Mouse (Mus musculus) left cerebral cortex, postnatal 25 days (tissue): ENCODE measurements around the gene Mtmr12. TPM values are rescaled to one million over a fixed set of nuclear protein-coding genes. Genes with fewer than 3 reads are reported as not detected.

Experiments used
- DNase-seq, 2 experiments: peaks; one replicate each; pipeline ENCODE4 v3.0.0; 2022; ENCODE audit warnings: low spot score in 2 of 2, mixed read lengths in 1 of 2
- intact Hi-C: fragments of 180-260 bp; cut with DNase I; formaldehyde crosslinking; loops from one replicate; pipeline ENCODE4 v1.15.1; 2025
- total RNA-seq, 2 experiments: library from RNA; stranded (reverse); gene quantifications; 2 replicates each; pipeline ENCODE4 v1.2.3; 2021

Gene Mtmr12
- total RNA-seq, 2 experiments from 2014 or later, result 40.7 to 41.0 TPM

- intact Hi-C loops, result no loop called here
- DNase-seq, result no peak
These were observed 24.9 kb downstream of the Mtmr12 start for GRCm38 (mm10) chr15:12229603-12230242.

DNA sequence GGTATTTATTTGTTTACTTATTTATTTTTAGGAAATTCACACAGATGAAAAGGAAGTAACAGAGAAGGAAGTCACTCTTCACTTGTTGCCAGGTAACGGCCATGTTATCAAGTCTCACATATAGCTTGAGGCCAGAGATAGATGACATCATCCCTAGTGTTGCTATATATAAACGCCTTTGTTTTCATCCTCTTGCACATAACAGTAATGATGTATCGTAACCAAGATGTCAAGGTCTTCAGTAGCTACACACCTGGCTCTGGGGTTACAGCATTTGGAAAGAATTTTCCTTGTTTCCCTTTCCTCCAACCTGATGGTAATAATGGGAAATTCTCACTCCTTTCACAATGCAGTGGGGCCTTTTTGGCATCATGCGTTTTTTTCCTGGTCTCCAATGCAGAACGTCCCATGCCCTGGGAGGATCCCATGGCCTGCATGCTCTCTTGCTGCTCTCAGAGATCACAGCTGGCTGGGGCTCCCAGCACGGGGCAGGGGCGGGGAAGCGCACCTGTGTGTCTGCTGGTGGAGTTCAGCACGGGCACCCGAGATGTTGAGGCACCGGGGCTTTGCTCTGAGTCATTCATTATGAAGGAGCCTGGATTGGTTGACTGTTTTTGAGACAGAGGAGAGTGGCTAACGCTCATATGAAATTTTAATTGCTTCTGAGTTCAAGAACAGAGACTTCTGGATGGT is 25.6 kb downstream of the Mtmr12 start:
- intact Hi-C loops, result no loop called here
- no peak for DNase-seq

DNA sequence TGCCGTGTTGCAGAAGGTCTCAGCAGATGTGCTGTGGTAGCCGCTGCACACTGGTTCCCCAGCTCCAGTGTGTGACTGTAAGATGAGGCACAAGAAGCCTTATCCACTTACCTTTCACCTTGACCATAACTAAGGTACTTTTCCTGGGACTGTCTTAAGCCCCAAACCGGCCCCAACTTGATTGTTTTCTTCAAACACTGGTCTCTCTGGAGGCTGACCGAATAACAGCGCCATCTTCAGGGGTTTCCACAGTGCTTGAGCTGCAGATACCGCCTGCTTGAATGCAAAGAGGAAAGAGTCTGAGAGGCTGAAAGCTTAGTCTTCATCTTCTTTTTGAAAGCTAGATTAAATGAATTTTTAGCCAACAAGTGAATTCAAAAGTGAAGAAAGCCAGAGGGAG is 26.6 kb downstream of the Mtmr12 start:
- intact Hi-C loops, result no loop called here

DNA sequence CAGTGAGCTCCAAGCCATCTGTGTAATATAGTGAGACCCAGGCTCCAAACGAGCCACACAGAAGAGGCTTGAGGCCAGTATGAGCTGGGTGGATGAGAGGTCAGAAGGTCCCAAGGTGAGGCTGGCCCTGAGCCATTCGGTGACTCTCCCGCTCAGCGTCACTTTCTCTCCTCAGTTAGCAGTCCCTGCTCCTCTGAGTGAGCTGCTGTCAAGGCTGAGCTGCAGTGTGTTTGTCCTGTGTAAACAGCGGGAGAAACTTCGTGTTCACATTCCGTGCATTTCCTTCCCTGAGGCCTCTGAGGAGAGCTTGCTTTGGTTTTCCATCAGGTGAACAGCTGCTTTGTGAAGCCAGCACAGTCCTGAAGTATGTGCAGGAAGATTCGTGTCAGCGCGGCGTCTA is 27.6 kb downstream of the Mtmr12 start:
- DNase-seq, result no peak
- intact Hi-C loops, result no loop called here

More for the DNA sequence above, 26.6 kb downstream of the Mtmr12 start:
- DNase-seq, result no peak

DNA sequence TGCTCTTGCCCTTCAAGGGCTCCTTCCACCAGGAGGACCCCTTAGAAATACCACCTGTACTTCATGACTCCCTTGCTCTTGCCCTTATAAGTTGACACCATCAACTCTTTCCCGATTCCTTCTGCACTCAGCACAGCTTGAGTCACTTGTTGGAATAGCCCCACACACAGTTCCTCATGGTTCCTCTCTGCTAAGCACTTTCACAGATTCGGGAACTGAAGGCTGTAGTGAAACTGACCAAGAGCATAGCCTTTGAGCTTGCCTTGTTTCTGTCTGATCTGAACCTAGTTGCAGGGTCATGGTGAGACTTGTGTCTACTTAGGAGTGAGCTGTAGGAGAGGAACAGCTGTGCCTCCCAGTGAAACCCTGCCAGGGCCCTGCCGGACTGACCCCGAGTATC is 28.2 kb downstream of the Mtmr12 start:
- intact Hi-C loops, result no loop called here
- DNase-seq, result no peak

GRCm38 (mm10) chr15:12235559-12235958 is 30.7 kb downstream of the Mtmr12 start:
- intact Hi-C loops, result no loop called here
- DNase-seq, result no peak

GRCm38 (mm10) chr15:12235983-12236382 is 31.2 kb downstream of the Mtmr12 start:
- intact Hi-C loops, result no loop called here
- no peak for DNase-seq

DNA sequence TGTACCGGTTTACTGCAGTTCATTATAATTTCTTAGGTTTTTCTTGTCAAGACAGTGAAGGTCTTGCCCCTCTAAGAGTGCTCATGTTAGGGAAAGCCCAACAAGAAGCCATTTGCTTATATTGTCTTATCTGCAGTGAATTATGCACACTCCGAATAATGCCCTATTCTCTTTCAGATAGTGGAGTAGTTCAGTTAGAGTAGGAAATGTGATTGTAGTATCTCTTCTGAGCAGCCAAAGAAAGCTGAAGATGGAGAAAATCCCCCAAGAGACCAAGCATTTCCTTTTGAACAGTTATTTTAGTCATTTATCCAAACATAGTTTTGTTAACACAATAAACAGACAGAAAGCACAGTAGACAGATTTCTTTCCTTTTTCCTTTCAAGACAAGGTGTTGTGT is 32.1 kb downstream of the Mtmr12 start:
- intact Hi-C loops, result no loop called here
- no peak for DNase-seq

DNA sequence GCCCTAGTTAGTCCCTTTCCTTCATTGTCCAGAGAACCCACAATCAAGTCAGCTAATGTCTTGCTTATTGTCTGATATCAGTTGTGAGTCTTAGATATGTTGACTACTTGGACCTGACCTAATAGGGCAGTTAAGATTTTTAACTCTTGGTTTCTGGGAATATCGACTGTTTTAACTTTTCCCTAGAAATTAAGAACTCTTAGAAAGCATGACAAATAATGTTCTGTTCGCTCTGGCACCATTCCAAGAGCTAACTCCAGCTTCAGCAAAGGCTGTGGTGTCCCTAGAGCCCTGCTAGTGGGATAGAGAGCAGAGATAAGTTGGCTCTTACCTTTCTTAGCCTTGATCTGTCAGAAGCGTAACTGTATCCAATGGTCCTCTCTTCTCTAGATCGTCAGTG is 32.7 kb downstream of the Mtmr12 start:
- intact Hi-C loops, result no loop called here
- no peak for DNase-seq

GRCm38 (mm10) chr15:12238337-12238736 is 33.5 kb downstream of the Mtmr12 start:
- intact Hi-C loops, result no loop called here
- DNase-seq, result no peak

DNA sequence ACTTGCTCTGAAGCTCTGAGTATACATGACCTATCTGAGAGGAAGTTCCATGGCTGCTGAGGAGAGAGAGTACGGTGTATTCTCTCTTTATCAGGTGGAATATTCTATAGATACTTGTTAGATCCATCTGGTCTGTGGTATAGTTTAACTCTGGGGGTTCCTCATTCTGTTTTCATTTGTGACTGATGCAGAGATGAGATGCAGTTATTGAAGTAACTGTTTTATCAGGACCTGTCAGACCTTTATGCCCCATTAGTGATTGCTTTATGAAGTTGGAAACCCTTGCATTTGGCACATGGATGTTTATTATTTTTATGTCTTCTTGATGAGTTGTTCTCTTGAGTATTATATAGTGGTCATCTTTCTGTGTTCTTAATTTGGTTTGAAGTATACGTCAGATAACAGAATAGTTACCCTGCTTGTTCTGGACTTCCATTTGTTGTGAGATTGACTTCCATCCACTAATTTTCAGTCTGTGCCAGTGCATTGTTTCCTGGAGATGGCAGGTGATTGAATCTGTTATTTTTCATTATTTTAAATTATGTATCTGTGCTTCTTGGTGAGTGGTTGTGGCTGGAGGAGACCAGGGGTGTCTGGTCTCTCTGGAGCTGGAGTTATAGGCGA is 36.0 kb downstream of the Mtmr12 start:
- DNase-seq, result no peak
- intact Hi-C loops, result loop anchor here (10.0 kb wide), 1 partner anchor 266 kb away; no protein-coding TSS in a partner anchor

GRCm38 (mm10) chr15:12243792-12244191 is 39.0 kb downstream of the Mtmr12 start:
- no peak for DNase-seq
- intact Hi-C loops, result loop anchor here (2.0 to 10.0 kb wide), 2 partner anchors 37 to 269 kb away; no protein-coding TSS in a partner anchor

DNA sequence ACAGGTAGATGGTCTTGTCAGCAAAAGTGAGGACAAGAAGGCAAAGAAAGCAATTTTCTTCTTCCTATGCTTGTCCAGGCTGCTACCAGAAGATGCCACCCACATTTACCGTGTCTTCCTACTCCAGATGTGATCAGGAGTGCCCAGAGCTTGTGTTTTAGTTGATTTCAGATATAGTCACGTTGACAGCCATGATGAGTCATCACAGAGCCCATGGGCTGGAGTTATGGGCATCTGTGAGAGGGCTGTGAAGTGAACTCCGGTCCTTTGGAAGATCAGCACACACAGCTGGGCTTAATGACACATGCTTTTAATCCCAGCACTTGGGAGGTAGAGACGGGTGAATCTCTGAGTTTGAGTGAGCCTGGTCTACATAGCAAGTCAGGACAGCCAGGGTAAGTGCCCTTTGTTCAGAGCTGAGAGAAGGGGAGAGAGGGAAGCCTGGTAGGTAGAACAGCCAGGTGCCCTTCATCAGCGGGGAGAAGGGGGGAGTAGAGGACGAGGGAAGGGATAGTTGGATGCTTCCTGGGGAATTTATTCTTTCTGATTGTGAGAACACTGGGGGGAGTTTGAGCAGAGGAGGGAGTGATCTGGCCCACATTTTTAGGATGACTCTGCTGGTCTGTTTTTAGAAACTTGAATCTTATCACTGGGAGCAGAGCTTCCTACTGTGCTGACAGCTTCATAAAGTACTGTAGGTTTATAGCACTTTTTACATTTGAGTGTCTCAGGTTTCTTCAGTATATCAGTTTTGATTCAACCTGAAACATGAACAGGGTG is 40.9 kb downstream of the Mtmr12 start:
- intact Hi-C loops, result loop anchor here (2.0 to 10.0 kb wide), 3 partner anchors 31 to 271 kb away; no protein-coding TSS in a partner anchor

DNA sequence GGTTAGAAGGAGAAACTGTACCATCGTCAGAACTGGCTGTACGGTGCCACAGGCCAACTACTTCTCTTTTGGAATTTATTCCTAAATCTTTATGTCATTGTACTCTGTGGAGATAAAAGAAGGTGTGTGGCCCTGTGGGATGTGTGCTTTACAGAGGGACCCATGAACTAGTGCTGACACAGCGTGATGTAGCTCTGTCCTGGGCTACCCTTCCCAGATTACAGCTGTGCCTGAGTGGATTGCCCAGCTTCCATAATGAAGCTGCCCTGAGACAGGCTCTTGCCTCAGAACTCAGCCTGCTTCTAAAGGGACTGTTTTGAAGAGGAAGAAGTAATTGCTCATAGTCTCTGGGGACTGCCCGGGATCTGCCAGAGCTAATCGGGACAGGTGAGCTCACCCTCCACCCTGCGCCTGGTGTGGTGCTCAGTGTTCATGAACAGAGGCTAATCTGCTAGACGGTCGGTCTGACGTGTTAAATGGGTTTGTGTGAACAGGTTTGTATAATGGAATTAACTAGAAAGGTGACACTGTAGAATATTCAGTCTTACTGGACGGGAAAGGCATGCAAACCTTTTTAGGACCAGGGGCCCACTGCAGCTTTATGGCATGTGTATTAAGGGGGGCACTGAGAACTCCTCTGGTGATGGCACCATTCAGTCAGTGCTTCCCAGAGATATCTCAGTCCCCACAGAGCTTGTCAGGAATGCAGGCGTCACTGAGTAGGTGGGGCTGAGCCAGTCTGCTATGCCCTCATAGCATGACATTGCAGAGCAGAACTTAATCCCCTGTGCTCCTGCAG is 41.7 kb downstream of the Mtmr12 start:
- intact Hi-C loops, result loop anchor here (2.0 to 10.0 kb wide), 2 partner anchors 32 to 272 kb away; no protein-coding TSS in a partner anchor
- peak in 1 of 2 experiments; percentile 56 for DNase-seq

More for the DNA sequence above, 40.9 kb downstream of the Mtmr12 start:
- peak in 1 of 2 experiments; percentile 87 for DNase-seq

DNA sequence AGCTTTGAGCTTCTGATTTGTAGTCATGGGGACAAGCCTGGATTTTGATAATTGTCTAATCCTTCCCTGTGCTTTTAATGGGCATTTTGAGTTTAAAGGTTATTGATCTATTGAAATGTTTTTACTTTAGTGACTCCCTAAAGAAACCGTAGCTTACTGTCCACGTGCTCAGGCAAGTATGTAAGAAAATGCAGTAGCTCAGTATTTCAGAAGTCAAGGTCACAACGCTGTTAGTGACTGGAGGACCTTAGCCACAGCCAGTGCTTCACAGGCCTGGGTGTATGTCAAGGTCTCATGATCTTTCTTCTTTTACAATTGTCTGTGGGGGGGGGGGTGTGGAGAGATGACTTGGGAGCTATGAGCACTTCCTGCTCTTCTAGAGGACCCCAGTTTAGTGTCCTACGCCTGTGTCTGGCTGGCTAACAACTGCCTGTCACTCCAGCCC is 42.4 kb downstream of the Mtmr12 start:
- no peak for DNase-seq
- intact Hi-C loops, result loop anchor here (2.0 to 10.0 kb wide), 2 partner anchors 32 to 272 kb away; no protein-coding TSS in a partner anchor

GRCm38 (mm10) chr15:12248279-12248678 is 43.5 kb downstream of the Mtmr12 start:
- no peak for DNase-seq
- intact Hi-C loops, result loop anchor here (10.0 kb wide), 1 partner anchor 273 kb away; no protein-coding TSS in a partner anchor

DNA sequence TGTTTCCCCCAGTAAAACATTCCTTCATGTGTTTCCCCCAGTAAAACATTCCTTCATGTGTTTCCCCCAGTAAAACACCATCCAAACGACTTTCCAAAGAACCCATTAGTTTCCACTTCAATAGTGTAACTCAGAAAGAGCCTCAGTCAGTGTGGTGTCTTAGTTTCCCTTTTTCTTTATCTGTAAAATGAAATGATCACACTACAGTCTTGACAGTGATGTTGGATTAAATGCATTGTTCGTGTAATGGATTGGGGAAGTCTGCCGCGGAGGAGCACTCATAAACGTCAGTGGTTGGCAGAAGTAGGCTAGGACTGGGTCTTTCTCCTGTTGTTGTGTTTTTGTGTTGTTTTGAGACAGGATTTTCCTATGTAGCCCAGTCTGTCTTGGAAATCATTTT is 45.5 kb downstream of the Mtmr12 start:
- intact Hi-C loops, result no loop called here
- no peak for DNase-seq

GRCm38 (mm10) chr15:12251416-12252140 is 46.8 kb downstream of the Mtmr12 start:
- no peak for DNase-seq
- intact Hi-C loops, result no loop called here
